Mouse (Mus musculus) thymus, postnatal 10 days (tissue): ENCODE data around the gene Pgpep1.

ENCODE experiments used
- DNase-seq, 2 experiments: peaks; one replicate each; pipeline ENCODE4 v3.0.0; 2021; ENCODE audit warnings: low spot score in 2 of 2

Gene Pgpep1

GRCm38 (mm10) chr8:70632346-70632892, 27.8 kb downstream of the Pgpep1 start, which contains the start of gene Gdf15:
Gene Gdf15, minus strand, starts transcription at chr8:70632456.
- no peak for DNase-seq

GRCm38 (mm10) chr8:70631436-70631835, 28.8 kb downstream of the Pgpep1 start:
- no peak for DNase-seq

DNA sequence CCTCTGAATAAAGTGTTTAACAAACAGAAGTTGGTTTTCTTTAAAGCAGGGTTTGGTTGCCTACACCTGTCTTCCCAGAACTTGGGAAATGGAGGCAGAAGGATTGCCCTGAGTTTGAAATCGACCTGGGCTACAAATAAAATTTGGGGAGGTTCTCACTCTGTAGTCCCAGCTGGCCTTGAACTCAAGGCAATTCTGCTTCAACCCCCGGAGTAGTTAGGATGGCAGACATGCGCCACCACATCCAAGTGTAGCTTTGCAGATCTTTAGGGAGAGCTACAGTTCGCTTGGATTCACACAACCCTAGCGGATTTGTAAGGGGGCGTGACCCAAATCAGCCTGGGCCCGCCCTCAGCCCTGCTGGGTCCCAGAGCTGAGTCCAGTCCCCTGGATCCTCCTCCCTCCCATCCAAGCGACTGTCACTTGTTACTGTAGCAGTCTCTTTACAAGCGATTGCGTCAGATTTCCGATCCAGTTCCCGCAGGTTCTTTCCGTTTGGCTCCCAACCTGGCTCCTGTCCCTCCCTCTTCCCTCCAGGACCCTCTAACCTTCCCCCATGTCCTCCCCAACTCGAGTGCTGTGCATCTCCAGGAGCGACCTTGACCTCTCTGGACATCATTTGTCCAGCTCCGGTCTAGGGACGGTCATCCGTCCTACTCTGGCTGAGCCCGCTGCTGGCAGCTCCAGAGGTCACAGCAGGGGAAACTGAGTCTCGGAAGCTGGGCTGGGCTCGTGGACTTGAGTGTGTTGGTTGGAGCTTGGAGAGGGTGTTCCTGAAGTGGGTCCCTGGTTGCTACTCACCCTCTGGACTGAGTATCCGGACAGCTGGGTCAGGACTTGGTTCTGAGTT, 29.4 kb downstream of the Pgpep1 start:
- DNase-seq, result no peak

- DNase-seq, result peak; percentile 88 to 89
Observed at GRCm38 (mm10) chr8:70629574-70630531, 30.3 kb downstream of the Pgpep1 start.

DNA sequence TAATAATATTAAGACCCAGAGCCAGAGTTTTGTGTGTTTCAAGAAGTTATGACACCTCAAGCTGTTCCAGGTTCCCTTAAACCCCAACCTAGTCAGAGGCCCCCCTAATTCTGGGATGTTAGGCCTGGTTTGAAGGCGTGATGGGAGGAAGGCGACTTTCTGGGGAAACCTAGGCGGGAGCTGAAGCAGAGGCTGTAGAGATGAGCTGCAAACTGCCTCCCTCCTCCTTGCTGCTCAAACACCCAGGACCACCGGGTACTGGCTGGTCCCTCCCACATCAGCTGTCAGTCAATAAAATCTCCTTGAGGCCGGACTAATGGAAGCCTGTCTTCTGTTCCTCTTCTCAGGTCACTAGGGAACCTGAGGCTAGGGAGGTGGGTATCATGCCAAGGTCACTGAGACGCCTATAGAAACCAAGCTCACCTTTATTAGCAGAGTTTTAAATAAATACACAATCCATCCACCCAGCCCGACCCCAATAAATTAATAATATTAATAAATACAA, 31.1 kb downstream of the Pgpep1 start:
- DNase-seq, result no peak

DNA sequence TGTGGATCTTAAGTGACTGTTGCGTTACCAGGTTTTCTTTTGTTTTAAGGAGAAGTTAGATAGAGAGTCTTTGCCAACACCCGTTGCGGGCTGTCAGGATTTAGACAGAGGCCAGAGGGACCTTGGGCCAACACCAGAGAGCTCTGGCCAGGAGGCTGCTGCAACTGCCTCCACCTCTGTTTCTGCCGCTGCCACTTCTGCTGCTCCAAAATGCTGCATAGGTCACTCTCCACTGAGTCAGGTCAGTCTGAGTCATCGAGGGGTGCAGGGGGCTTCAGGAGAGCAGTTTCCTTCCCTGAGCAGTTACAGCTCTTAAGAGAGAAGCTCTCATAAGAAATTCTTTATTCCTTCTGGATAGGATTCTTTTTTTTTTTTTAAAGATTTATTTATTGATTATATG, 33.1 kb downstream of the Pgpep1 start:
- DNase-seq, result no peak

GRCm38 (mm10) chr8:70625104-70625503, 35.1 kb downstream of the Pgpep1 start:
- DNase-seq, result peak in 1 of 2 experiments; percentile 64

GRCm38 (mm10) chr8:70622220-70622619, 38.0 kb downstream of the Pgpep1 start:
- DNase-seq, result no peak

- DNase-seq, result no peak
Observed at GRCm38 (mm10) chr8:70618888-70619334, 41.3 kb downstream of the Pgpep1 start.

GRCm38 (mm10) chr8:70617985-70618384, 42.2 kb downstream of the Pgpep1 start:
- DNase-seq, result no peak

DNA sequence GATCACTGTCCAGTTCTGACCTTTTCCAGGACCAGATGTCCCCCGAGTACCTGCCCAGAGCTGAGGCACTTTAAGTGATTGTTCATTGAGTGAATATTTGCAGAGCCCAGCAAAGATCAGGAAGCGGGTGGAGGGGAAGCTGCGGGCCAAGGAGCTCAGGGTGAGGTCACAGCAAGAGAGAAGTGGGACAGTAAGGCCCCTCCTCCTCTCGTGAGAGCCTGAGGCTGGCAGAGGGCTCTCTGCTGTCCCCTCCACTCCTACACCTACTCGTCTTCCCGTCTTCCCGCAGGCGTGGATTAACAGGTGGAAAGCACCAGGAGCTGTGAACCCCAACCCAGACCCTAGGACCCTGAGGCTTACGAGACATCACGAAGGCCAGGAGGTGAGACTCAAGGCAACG, 43.5 kb downstream of the Pgpep1 start:
- no peak for DNase-seq

GRCm38 (mm10) chr8:70615894-70616293, 44.3 kb downstream of the Pgpep1 start, which contains the start of gene Lrrc25:
Gene Lrrc25, plus strand, starts transcription at chr8:70616155.
- DNase-seq, result no peak

DNA sequence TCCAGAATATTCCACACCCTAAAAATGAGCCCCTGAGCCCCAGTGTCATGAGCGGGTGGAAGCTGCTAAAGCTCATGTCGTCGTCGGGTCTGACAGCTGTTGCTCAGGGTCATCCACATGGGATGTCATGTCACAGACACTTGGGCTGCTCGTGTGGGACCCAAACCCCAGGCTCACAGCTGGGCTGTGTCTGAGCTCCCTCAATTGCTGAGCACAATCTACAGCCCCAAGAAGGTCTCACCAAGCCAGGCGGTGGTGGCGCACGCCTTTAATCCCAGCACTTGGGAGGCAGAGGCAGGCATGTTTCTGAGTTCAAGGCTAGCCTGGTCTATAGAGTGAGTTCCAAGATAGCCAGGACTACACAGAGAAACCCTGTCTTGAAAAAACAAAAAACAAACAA, 44.9 kb downstream of the Pgpep1 start:
- DNase-seq, result no peak

- DNase-seq, result no peak
Observed at GRCm38 (mm10) chr8:70614469-70614868, 45.7 kb downstream of the Pgpep1 start.

DNA sequence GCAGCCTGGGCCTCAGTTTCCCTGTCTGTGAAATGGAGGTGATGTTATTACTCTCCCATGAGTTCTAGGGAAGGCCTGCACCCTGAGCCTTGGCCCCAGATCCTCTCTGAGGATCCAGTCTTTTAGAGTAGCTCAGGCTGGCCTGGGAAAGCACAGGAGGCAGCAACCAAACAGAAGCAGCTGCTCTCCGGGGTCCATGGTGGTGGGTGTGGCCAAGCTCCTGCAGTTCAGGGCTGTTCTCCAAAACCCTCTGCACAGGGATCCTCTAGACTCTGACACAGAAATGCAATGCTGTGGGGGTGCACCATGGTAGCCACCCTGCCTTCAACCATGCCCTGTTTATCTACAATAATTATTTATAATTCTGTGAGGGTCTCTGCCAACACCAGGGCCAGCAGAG, 46.4 kb downstream of the Pgpep1 start:
- DNase-seq, result no peak

DNA sequence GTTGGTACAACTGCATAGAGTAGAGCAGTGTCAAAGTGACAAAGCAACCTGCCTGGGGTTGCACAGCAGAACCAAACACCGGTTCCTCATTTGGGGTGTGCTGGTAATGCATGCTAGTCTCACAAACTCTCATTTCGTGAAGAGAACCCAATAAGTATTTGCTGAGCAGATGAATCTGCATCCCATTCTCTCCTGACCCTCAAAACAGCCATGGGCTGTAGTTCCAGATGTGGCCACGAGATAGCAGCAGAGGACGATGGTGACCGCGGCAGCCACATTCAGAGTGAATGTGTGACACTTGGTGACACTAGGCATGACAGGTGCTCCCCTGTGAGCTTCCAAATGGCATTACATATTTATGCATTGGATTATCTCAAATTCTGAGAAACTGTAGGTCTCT, 48.3 kb downstream of the Pgpep1 start:
- peak; percentile 84 to 93 for DNase-seq

DNA sequence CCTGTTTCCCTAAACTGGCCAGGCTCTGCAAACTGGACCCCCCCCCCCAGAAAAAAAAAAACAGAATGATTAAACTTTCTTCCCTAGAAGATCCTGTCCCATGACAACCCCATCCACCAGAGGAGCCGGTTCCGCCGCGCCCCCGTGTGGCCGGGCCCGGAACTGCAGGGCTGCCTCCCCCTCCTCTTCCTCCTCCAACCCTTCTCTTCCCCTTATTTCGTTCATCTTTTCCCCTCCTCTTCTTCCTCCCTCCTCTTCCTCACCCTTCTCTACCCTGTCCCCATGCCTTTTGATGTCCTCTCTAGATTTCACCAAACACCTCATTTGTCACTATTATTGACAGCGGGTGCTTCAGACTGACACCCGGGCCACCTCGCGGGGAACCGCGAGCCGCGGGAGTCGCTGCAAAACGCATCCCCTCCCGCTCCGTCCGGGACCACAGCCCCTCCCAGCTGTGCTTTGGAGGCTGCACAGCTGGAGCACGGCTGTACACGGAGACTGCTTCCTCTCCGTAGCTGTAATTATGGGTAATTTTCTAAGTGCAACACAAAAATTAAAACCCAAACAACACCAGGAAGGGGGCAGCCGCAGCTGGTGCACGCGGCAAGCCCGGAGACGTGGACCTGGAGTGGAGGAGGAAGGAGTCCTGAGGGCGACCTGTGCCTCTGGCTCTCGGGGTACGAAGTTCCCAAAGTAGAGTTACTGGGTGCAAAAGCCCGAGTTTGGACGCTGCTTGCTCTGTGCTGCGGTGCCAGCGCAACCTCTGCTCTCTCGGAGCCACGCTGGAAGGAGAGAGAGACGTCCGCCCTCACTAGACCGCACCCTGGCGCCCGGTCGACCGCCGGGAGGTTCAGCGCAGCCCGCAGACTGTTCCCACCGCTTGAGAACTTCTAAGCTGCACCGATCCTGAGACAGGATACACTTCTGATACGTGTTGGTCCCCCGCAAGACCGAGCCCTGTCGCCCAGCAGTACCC, 49.1 kb downstream of the Pgpep1 start:
- DNase-seq, result peak; percentile 83 to 94

- peak; percentile 76 to 78 for DNase-seq
Observed at GRCm38 (mm10) chr8:70609849-70610795, 50.1 kb downstream of the Pgpep1 start.

- DNase-seq, result peak; percentile 79
Observed at GRCm38 (mm10) chr8:70609368-70609848, 50.8 kb downstream of the Pgpep1 start.
